Mouse (Mus musculus): ENCODE measurements around the gene Cenpv.
"Not testable (repeated sequence)": the region's sequence is repeated elsewhere in the genome, so short reads cannot be mapped to it uniquely, and the experiment has no call there.

Gene Cenpv

GRCm38 (mm10) chr11:62553633-62554032 lies 14.6 kb upstream of the Cenpv start:
- DNase-seq (ENCODE audit: extremely low spot score), result no peak

- DNase-seq (ENCODE audit: extremely low spot score), result no peak
These were observed 14.1 kb upstream of the Cenpv start for GRCm38 (mm10) chr11:62553186-62553585.

GRCm38 (mm10) chr11:62551226-62552119 lies 12.4 kb upstream of the Cenpv start:
- peak; percentile 91 for DNase-seq (ENCODE audit: extremely low spot score)

GRCm38 (mm10) chr11:62550727-62551225 lies 11.7 kb upstream of the Cenpv start, which contains the start of gene Ubb:
TSS of gene Ubb (plus strand) at chr11:62551171.
- DNase-seq (ENCODE audit: extremely low spot score), result peak; percentile 96

GRCm38 (mm10) chr11:62550227-62550685 lies 11.2 kb upstream of the Cenpv start:
- DNase-seq (ENCODE audit: extremely low spot score), result peak; percentile 66

- DNase-seq (ENCODE audit: extremely low spot score), result no peak
These were observed 10.7 kb upstream of the Cenpv start for GRCm38 (mm10) chr11:62549782-62550181.

- no peak for DNase-seq (ENCODE audit: extremely low spot score)
These were observed 4.9 kb upstream of the Cenpv start for GRCm38 (mm10) chr11:62543991-62544390.

- DNase-seq (ENCODE audit: extremely low spot score), result no peak
These were observed 2.5 kb upstream of the Cenpv start for GRCm38 (mm10) chr11:62541581-62541980.

GRCm38 (mm10) chr11:62540969-62541368 lies 1.9 kb upstream of the Cenpv start:
- DNase-seq (ENCODE audit: extremely low spot score), result no peak

- no peak for DNase-seq (ENCODE audit: extremely low spot score)
These were observed 1.1 kb upstream of the Cenpv start for GRCm38 (mm10) chr11:62540167-62540566.

GRCm38 (mm10) chr11:62538321-62539088 lies 556 bp downstream of the Cenpv start:
- DNase-seq (ENCODE audit: extremely low spot score), result peak; percentile 70

GRCm38 (mm10) chr11:62537590-62537989 lies 1.5 kb downstream of the Cenpv start:
- DNase-seq (ENCODE audit: extremely low spot score), result no peak

- no peak for DNase-seq (ENCODE audit: extremely low spot score)
These were observed 2.0 kb downstream of the Cenpv start for GRCm38 (mm10) chr11:62537089-62537488.

GRCm38 (mm10) chr11:62522283-62522682 lies 16.8 kb downstream of the Cenpv start:
- no peak for DNase-seq (ENCODE audit: extremely low spot score)

GRCm38 (mm10) chr11:62518991-62519390 lies 20.1 kb downstream of the Cenpv start:
- peak; percentile 17 for DNase-seq (ENCODE audit: extremely low spot score)

- no peak for DNase-seq (ENCODE audit: extremely low spot score)
These were observed 25.8 kb downstream of the Cenpv start for GRCm38 (mm10) chr11:62513311-62513710.

GRCm38 (mm10) chr11:62512529-62513080 lies 26.5 kb downstream of the Cenpv start:
- no peak for DNase-seq (ENCODE audit: extremely low spot score)

- DNase-seq (ENCODE audit: extremely low spot score), result no peak
These were observed 27.4 kb downstream of the Cenpv start for GRCm38 (mm10) chr11:62511444-62512202.

- DNase-seq (ENCODE audit: extremely low spot score), result no peak
These were observed 28.1 kb downstream of the Cenpv start for GRCm38 (mm10) chr11:62510956-62511355.

GRCm38 (mm10) chr11:62509571-62509970 lies 29.5 kb downstream of the Cenpv start:
- DNase-seq (ENCODE audit: extremely low spot score), result no peak

GRCm38 (mm10) chr11:62508816-62509215 lies 30.2 kb downstream of the Cenpv start:
- not testable (repeated sequence) for DNase-seq (ENCODE audit: extremely low spot score)
